Mouse (Mus musculus) G1E (cell line): Measurements from ENCODE around the gene Nrf1. TPM values are rescaled to one million over a fixed set of nuclear protein-coding genes. Genes with fewer than 3 reads are reported as not detected.

Experiments
- ATAC-seq: 2 replicates; pipeline ENCODE4 v1.8.0; 2016; ENCODE audit warnings: mild to moderate bottlenecking; ENCODE audit not compliant: insufficient number of reproducible peaks, poor library complexity, low FRiP score, severe bottlenecking; ENCODE audit errors: extremely low read depth
- DNase-seq: peaks from one replicate; pipeline ENCODE4 v3.0.0; 2012; ENCODE audit warnings: low spot score
- H3K27me3 ChIP-seq: 2 replicates; pipeline ENCODE4 v1.6.1; 2012; ENCODE audit warnings: mild to moderate bottlenecking, low read length, inconsistent platforms; ENCODE audit not compliant: insufficient read depth
- H3K36me3 ChIP-seq: replicated peaks from 2 replicates; pipeline ENCODE3; 2012; ENCODE audit warnings: mild to moderate bottlenecking, inconsistent platforms
- H3K4me1 ChIP-seq: 2 replicates; pipeline ENCODE4 v1.6.1; 2012; ENCODE audit warnings: low read depth, low read length, inconsistent platforms, mixed read lengths; ENCODE audit not compliant: insufficient read depth
- H3K4me3 ChIP-seq: 2 replicates; pipeline ENCODE4 v1.5.1; 2012; ENCODE audit warnings: low read depth, mild to moderate bottlenecking, inconsistent platforms, low read length, moderate library complexity, mixed read lengths
- H3K9me3 ChIP-seq: replicated peaks from 2 replicates; pipeline ENCODE4 v1.6.1; 2012; ENCODE audit warnings: inconsistent platforms
- CTCF ChIP-seq: IDR thresholded peaks from 2 replicates; pipeline ENCODE4 v1.5.1; 2012; ENCODE audit warnings: low read depth, low read length, inconsistent platforms, mixed read lengths
- GATA1 ChIP-seq: IDR thresholded peaks from 2 replicates; pipeline ENCODE4 v1.6.1; 2012; ENCODE audit warnings: borderline replicate concordance, low read length, inconsistent platforms, mixed read lengths
- GATA2 ChIP-seq: IDR thresholded peaks from 2 replicates; pipeline ENCODE4 v1.6.1; 2012; ENCODE audit warnings: low read depth, low read length, inconsistent platforms, borderline replicate concordance
- POLR2AphosphoS5 ChIP-seq: IDR thresholded peaks from 2 replicates; pipeline ENCODE4 v1.6.1; 2012; ENCODE audit warnings: low read depth, low read length, inconsistent platforms; ENCODE audit not compliant: insufficient replicate concordance
- TAL1 ChIP-seq: conservative IDR thresholded peaks from 2 replicates; pipeline ENCODE4 v1.6.1; 2012; ENCODE audit warnings: low read depth, low read length, inconsistent platforms, mixed read lengths
- polyA plus RNA-seq: library from polyadenylated mRNA; stranded (reverse); fragments of >175 nt; gene quantifications from 2 replicates; pipeline ENCODE4 v1.2.3, GENCODE M21; 2012
- total RNA-seq, 2 experiments: library from RNA; stranded (forward) in 1 of 2; stranded (reverse) in 1 of 2; fragments of 200-1000 nt in 1 of 2; fragments of >200 nt in 1 of 2; fragmentation: Nextera tagmentation in 1 of 2; gene quantifications; 2 replicates each; pipeline ENCODE4 v1.2.3; 2014 to 2017

The Nrf1 gene
- total and polyA plus RNA-seq, 3 experiments = 9.7 to 79.0 (median 52.4) TPM

GRCm38 (mm10) chr6:30035112-30035511 is 12.7 kb upstream of the Nrf1 start:
- no peak for TF ChIP-seq TAL1
- no peak for TF ChIP-seq POLR2AphosphoS5
- no peak for TF ChIP-seq GATA1
- no peak for TF ChIP-seq GATA2
- TF ChIP-seq CTCF = no peak
- no peaks in the 10 kb centered on the region for H3K4me1 ChIP-seq
- ATAC-seq = no peak

GRCm38 (mm10) chr6:30041498-30041897 is 6.3 kb upstream of the Nrf1 start:
- DNase-seq (no peak), ATAC-seq (no peak)
- Histone ChIP-seq H3K36me3 (peaks cover 7% of the 10 kb centered on the region), H3K4me3 (no peak overlapping the region), H3K9me3 (no peaks in the 10 kb centered on the region), H3K4me1 (peaks cover 21% of the 10 kb centered on the region), H3K27me3 (0 out of 2 replicates have a peak, but pooled peaks cover 3% of the 10 kb centered on the region)
- no peak for TF ChIP-seq POLR2AphosphoS5
- TF ChIP-seq GATA2 = no peak
- no peak for TF ChIP-seq CTCF
- no peak for TF ChIP-seq GATA1
- no peak for TF ChIP-seq TAL1

More at GRCm38 (mm10) chr6:30035112-30035511, 12.7 kb upstream of the Nrf1 start:
- H3K4me3 ChIP-seq = no peak overlapping the region
- no peak for DNase-seq
- H3K36me3 ChIP-seq = no peaks in the 10 kb centered on the region
- H3K27me3 ChIP-seq = peaks cover 5% of the 10 kb centered on the region; the same call in 1 of the 2 replicates
- H3K9me3 ChIP-seq = no peaks in the 10 kb centered on the region

- Histone ChIP-seq H3K27me3 (no peaks in the 10 kb centered on the region), H3K4me1 (peaks cover 27% of the 10 kb centered on the region), H3K9me3 (no peaks in the 10 kb centered on the region), H3K36me3 (peaks cover 7% of the 10 kb centered on the region), H3K4me3 (no peak overlapping the region)
- no peak for DNase-seq
- no peak for ATAC-seq
- TF ChIP-seq GATA2 (no peak), CTCF (no peak), TAL1 (no peak), GATA1 (no peak), POLR2AphosphoS5 (no peak)
These were observed 5.3 kb upstream of the Nrf1 start for GRCm38 (mm10) chr6:30042483-30042882.

GRCm38 (mm10) chr6:30048163-30048500 is 344 bp downstream of the Nrf1 start:
- Histone ChIP-seq H3K4me1 (peaks cover 48% of the 10 kb centered on the region), H3K4me3 (peak overlapping the region; percentile 85), H3K36me3 (peaks cover 21% of the 10 kb centered on the region), H3K27me3 (no peaks in the 10 kb centered on the region), H3K9me3 (no peaks in the 10 kb centered on the region)
- DNase-seq (no peak), ATAC-seq (no peak)
- no peak for TF ChIP-seq GATA2

GRCm38 (mm10) chr6:30048501-30049353 is 939 bp downstream of the Nrf1 start:
- no peak for ATAC-seq
- peak overlapping the region; percentile 85 for H3K4me3 ChIP-seq
- TF ChIP-seq POLR2AphosphoS5 (no peak), TAL1 (no peak), GATA2 (no peak), GATA1 (no peak), CTCF (no peak)
- peaks cover 49% of the 10 kb centered on the region for H3K4me1 ChIP-seq
- H3K36me3 ChIP-seq = peaks cover 24% of the 10 kb centered on the region
- no peaks in the 10 kb centered on the region for H3K27me3 ChIP-seq
- H3K9me3 ChIP-seq = no peaks in the 10 kb centered on the region
- DNase-seq = peak; percentile 60

GRCm38 (mm10) chr6:30053116-30053515 is 5.3 kb downstream of the Nrf1 start:
- peaks cover 40% of the 10 kb centered on the region for H3K4me1 ChIP-seq
- ATAC-seq = no peak

More at GRCm38 (mm10) chr6:30053116-30053515, 5.3 kb downstream of the Nrf1 start:
- Histone ChIP-seq H3K9me3 (no peaks in the 10 kb centered on the region), H3K36me3 (peaks cover 26% of the 10 kb centered on the region), H3K4me3 (no peak overlapping the region), H3K27me3 (no peaks in the 10 kb centered on the region)
- DNase-seq = no peak
- TF ChIP-seq GATA2 (no peak), CTCF (no peak), GATA1 (no peak), TAL1 (no peak), POLR2AphosphoS5 (no peak)
